Mouse (Mus musculus): ENCODE data around the gene Hcrt.

DNA sequence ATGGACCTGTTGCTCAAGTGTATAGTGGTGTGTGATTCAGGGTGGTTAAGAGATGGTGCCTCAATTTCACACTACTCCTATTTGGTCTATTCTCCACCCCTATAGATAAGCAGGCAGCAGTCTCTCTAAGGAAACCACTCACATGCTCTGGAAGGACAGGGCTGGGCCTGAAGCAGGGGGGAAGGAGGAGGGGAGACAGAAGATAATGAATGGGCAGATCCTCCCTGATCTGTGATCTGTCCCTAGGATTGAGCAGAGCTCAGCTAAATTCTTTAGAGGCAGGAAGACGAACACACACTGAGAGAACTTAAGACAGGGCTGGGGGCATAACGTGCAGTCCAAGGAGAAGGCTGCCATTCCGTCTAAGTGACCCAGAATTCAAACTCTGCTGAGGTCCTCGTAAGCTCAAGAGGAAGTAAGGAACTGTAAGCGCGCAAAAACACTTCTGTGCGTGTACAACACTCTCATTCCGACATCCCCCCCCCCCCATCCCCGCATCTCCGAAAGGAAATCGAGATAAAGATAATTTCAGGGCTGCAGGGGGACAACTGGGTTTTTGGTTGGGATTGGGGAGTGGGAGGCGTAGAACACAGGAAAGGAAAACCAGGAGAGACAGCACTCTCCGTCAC is 25.5 kb downstream of the Hcrt start:
- TF ChIP-seq CTCF (IDR thresholded peaks at IDR 0.05; ENCODE audit: low read depth) = no peak
- TF ChIP-seq EP300 (IDR thresholded peaks at IDR 0.05; ENCODE audit: low read depth) = no peak
